Mouse (Mus musculus) limb, embryonic 14.5 days (tissue): ENCODE data around the gene Abcc12. TPM values are rescaled to one million over a fixed set of nuclear protein-coding genes. Genes with fewer than 3 reads are reported as not detected.

ENCODE experiments used
- ATAC-seq: fragments of 200-750 bp; cut with Nextera tagmentation; 2 replicates; pipeline ENCODE4 v1.8.0; 2017; ENCODE audit warnings: low read depth, moderate number of reproducible peaks, moderate TSS enrichment; ENCODE audit not compliant: low FRiP score
- DNase-seq: peaks from one replicate; pipeline ENCODE4 v3.0.0-alpha.2; 2015; ENCODE audit warnings: low spot score
- H3K27ac ChIP-seq: fragments of 300-500 bp; sonication (generic); replicated peaks from 2 replicates; pipeline ENCODE4 v1.5.1; 2014; ENCODE audit warnings: low read depth, mild to moderate bottlenecking, low read length, moderate library complexity, mixed read lengths
- H3K27me3 ChIP-seq: fragments of 300-500 bp; sonication (generic); 2 replicates; pipeline ENCODE4 v1.6.1; 2014; ENCODE audit warnings: low read length, mixed read lengths; ENCODE audit not compliant: control insufficient read depth, insufficient read depth
- H3K36me3 ChIP-seq: fragments of 300-500 bp; sonication (generic); 2 replicates; pipeline ENCODE4 v1.6.1; 2014; ENCODE audit warnings: mild to moderate bottlenecking, low read length, moderate library complexity, mixed read lengths; ENCODE audit not compliant: control insufficient read depth, insufficient read depth
- H3K4me1 ChIP-seq: fragments of 300-500 bp; sonication (generic); 2 replicates; pipeline ENCODE4 v1.6.1; 2014; ENCODE audit warnings: antibody characterized with exemption, low read length, mixed read lengths; ENCODE audit not compliant: control insufficient read depth, insufficient read depth
- H3K4me2 ChIP-seq: fragments of 300-500 bp; sonication (generic); replicated peaks from 2 replicates; pipeline ENCODE4 v1.6.1; 2014; ENCODE audit warnings: low read depth, mild to moderate bottlenecking, low read length, moderate library complexity; ENCODE audit not compliant: severe bottlenecking
- H3K4me3 ChIP-seq: fragments of 300-500 bp; sonication (generic); replicated peaks from 2 replicates; pipeline ENCODE4 v1.5.1; 2014; ENCODE audit warnings: low read length
- H3K9ac ChIP-seq: fragments of 300-500 bp; sonication (generic); 2 replicates; pipeline ENCODE4 v1.6.1; 2014; ENCODE audit warnings: mild to moderate bottlenecking, low read depth, low read length, moderate library complexity; ENCODE audit not compliant: severe bottlenecking
- H3K9me3 ChIP-seq: fragments of 300-500 bp; sonication (generic); 2 replicates; pipeline ENCODE4 v1.6.1; 2016; ENCODE audit warnings: low read length; ENCODE audit not compliant: control insufficient read depth
- POLR2A ChIP-seq: fragments of 200-500 bp; IDR thresholded peaks from 2 replicates; pipeline ENCODE4 v1.8.0; 2012; ENCODE audit warnings: inconsistent platforms, mild to moderate bottlenecking, moderate library complexity, borderline replicate concordance; ENCODE audit not compliant: insufficient read depth, insufficient read length; ENCODE audit errors: extremely low read depth
- WGBS: fragments of 180-500 bp; shearing (Covaris S2); extraction: QIAGEN DNeasy Blood & Tissue Kit; methylation state at CpG from one replicate; pipeline ENCODE4 v1.1.7; 2014; 5-methylcytosine and 5-hydroxymethylcytosine counted together
- polyA plus RNA-seq, 2 experiments: library from polyadenylated mRNA; depleted of rRNA in 1 of 2; stranded (reverse) in 1 of 2; unstranded in 1 of 2; fragments of >200 nt; fragmentation: Nextera tagmentation in 1 of 2; extraction: Ambion mirVana in 1 of 2; gene quantifications; 2 replicates each; pipeline versions ENCODE4 v1.2.1 to v1.2.3; 2012 to 2014

The Abcc12 gene
- polyA plus RNA-seq, 2 experiments, result 0.12 to 0.78 TPM

- Histone ChIP-seq H3K27me3 (no peaks in the 10 kb centered on the region), H3K4me2 (no peak overlapping the region), H3K4me3 (no peak overlapping the region), H3K27ac (no peak overlapping the region), H3K9ac (no peak overlapping the region), H3K9me3 (no peaks in the 10 kb centered on the region), H3K4me1 (no peaks in the 10 kb centered on the region), H3K36me3 (no peaks in the 10 kb centered on the region)
- DNase-seq, result peak; percentile 39
- WGBS, result 53% methylated on average over 5 of the region's 5 CpGs
- ATAC-seq, result no peak
- no peak for TF ChIP-seq POLR2A
Measured at GRCm38 (mm10) chr8:86512886-86513285, 67.6 kb downstream of the Abcc12 start.

- no peaks in the 10 kb centered on the region for H3K36me3 ChIP-seq
- no peak overlapping the region for H3K27ac ChIP-seq
- H3K4me3 ChIP-seq, result no peak overlapping the region
- no peak for ATAC-seq
- no peaks in the 10 kb centered on the region for H3K27me3 ChIP-seq
- no peak for DNase-seq
- H3K9ac ChIP-seq, result no peak overlapping the region
- WGBS, result 46% methylated on average over 10 of the region's 10 CpGs
- no peak for TF ChIP-seq POLR2A
- no peaks in the 10 kb centered on the region for H3K9me3 ChIP-seq
- no peak overlapping the region for H3K4me2 ChIP-seq
- H3K4me1 ChIP-seq, result no peaks in the 10 kb centered on the region
Measured at GRCm38 (mm10) chr8:86512131-86512792, 68.2 kb downstream of the Abcc12 start.

- 74% methylated on average over 7 of the region's 7 CpGs for whole genome bisulfite sequencing
Measured at GRCm38 (mm10) chr8:86501341-86501740, 79.1 kb downstream of the Abcc12 start.

GRCm38 (mm10) chr8:86495056-86495455 is 85.4 kb downstream of the Abcc12 start:
- Histone ChIP-seq H3K27ac (no peak overlapping the region), H3K27me3 (no peaks in the 10 kb centered on the region)
- WGBS, result 72% methylated on average over 4 of the region's 4 CpGs

More at GRCm38 (mm10) chr8:86501341-86501740, 79.1 kb downstream of the Abcc12 start:
- TF ChIP-seq POLR2A, result no peak
- Histone ChIP-seq H3K9me3 (0 out of 2 replicates have a peak, but pooled peaks cover 9% of the 10 kb centered on the region), H3K4me1 (no peaks in the 10 kb centered on the region), H3K36me3 (no peaks in the 10 kb centered on the region), H3K27ac (no peak overlapping the region), H3K4me3 (no peak overlapping the region), H3K27me3 (no peaks in the 10 kb centered on the region), H3K9ac (no peak overlapping the region), H3K4me2 (no peak overlapping the region)
- DNase-seq, result no peak
- no peak for ATAC-seq

GRCm38 (mm10) chr8:86493841-86494240 is 86.6 kb downstream of the Abcc12 start:
- no peak for TF ChIP-seq POLR2A
- Histone ChIP-seq H3K9me3 (no peaks in the 10 kb centered on the region), H3K27me3 (no peaks in the 10 kb centered on the region), H3K4me2 (no peak overlapping the region), H3K27ac (no peak overlapping the region), H3K4me1 (no peaks in the 10 kb centered on the region), H3K9ac (no peak overlapping the region), H3K4me3 (no peak overlapping the region), H3K36me3 (no peaks in the 10 kb centered on the region)
- ATAC-seq (no peak), DNase-seq (no peak)
- 74% methylated on average over 1 of the region's 1 CpGs for WGBS

More at GRCm38 (mm10) chr8:86495056-86495455, 85.4 kb downstream of the Abcc12 start:
- Histone ChIP-seq H3K9me3 (no peaks in the 10 kb centered on the region), H3K9ac (no peak overlapping the region), H3K36me3 (no peaks in the 10 kb centered on the region), H3K4me2 (no peak overlapping the region), H3K4me3 (no peak overlapping the region), H3K4me1 (no peaks in the 10 kb centered on the region)
- ATAC-seq (no peak), DNase-seq (no peak)
- TF ChIP-seq POLR2A, result no peak

- no peak for ATAC-seq
- no peak for TF ChIP-seq POLR2A
- Histone ChIP-seq H3K4me3 (no peak overlapping the region), H3K36me3 (no peaks in the 10 kb centered on the region), H3K4me1 (no peaks in the 10 kb centered on the region), H3K9ac (no peak overlapping the region), H3K27ac (no peak overlapping the region), H3K27me3 (no peaks in the 10 kb centered on the region), H3K9me3 (no peaks in the 10 kb centered on the region), H3K4me2 (no peak overlapping the region)
- no peak for DNase-seq
- 87% methylated on average over 6 of the region's 6 CpGs for WGBS
Measured at GRCm38 (mm10) chr8:86485411-86485810, 95.1 kb downstream of the Abcc12 start.
